Mouse (Mus musculus) kidney, adult 2 months (tissue): Measurements from ENCODE around the gene Gnb1l.

Experiments
- CTCF ChIP-seq: fragments of 200-500 bp; conservative IDR thresholded peaks from 2 replicates; pipeline ENCODE4 v1.5.1; 2011; ENCODE audit warnings: low read depth, mild to moderate bottlenecking, control low read depth, low read length, moderate library complexity, mixed read lengths; ENCODE audit not compliant: insufficient read depth, insufficient read length
- POLR2A ChIP-seq: fragments of 200-500 bp; IDR thresholded peaks from one replicate; pipeline ENCODE4 v1.6.1; 2011; ENCODE audit warnings: low read depth, low read length, control low read depth

DNA sequence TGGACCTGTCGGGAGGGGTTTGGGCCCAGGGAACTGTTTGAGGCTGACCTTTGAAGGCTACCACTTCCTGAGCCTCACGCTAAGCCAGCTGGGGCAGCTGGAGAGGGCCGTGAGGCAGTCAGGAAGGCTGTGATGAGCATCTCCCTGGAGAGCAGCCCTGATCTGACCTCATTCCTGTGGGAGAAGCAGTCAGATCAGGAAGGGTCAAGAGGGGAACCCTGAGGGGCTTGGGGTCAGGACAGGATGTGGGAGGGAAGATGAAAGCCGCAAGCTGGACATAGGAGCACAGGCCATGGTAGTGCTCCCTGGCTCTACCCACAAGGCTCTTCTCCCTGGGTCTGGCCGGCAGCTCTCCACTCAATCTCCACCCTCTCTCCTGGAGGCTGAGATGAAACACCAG lies 44.7 kb upstream of the Gnb1l start:
- no peak for TF ChIP-seq CTCF
- TF ChIP-seq POLR2A, result no peak
